Mouse (Mus musculus): ENCODE data around the gene Mex3a. TPM values are rescaled to one million over a fixed set of nuclear protein-coding genes. Genes with fewer than 3 reads are reported as not detected.
A peak's percentile ranks its signal among the peaks of the same experiment; 100 is the strongest.
"Not testable (repeated sequence)": the region's sequence is repeated elsewhere in the genome, so short reads cannot be mapped to it uniquely, and the experiment has no call there.

The Mex3a gene
- polyA plus RNA-seq, 1 experiment = 0.84 TPM

- no peak for TF ChIP-seq POLR2A (IDR thresholded peaks at IDR 0.05; ENCODE audit: borderline replicate concordance, extremely low read depth, low read depth, low read length)
- no peak for TF ChIP-seq CTCF (IDR thresholded peaks at IDR 0.05; ENCODE audit: insufficient read depth, low read length)
- Histone ChIP-seq H3K4me1 (ENCODE audit: control insufficient read depth, insufficient read depth, low read length) (no peaks in the 10 kb centered on the region), H3K4me3 (replicated peaks; ENCODE audit: extremely low read depth, low read depth, low read length) (no peak overlapping the region)
- DNase-seq = no peak
- WGBS = 80% methylated on average over 5 of the region's 5 CpGs
Measured at GRCm38 (mm10) chr3:88569694-88570093, 37.5 kb downstream of the Mex3a start.

GRCm38 (mm10) chr3:88570341-88570740 lies 38.1 kb downstream of the Mex3a start:
- Histone ChIP-seq H3K4me3 (replicated peaks; ENCODE audit: extremely low read depth, low read depth, low read length) (no peak overlapping the region), H3K4me1 (ENCODE audit: control insufficient read depth, insufficient read depth, low read length) (no peaks in the 10 kb centered on the region)
- DNase-seq = no peak
- no peak for TF ChIP-seq POLR2A (IDR thresholded peaks at IDR 0.05; ENCODE audit: borderline replicate concordance, extremely low read depth, low read depth, low read length)
- no peak for TF ChIP-seq CTCF (IDR thresholded peaks at IDR 0.05; ENCODE audit: insufficient read depth, low read length)
- 77% methylated on average over 10 of the region's 10 CpGs for WGBS

GRCm38 (mm10) chr3:88571856-88572255 lies 39.7 kb downstream of the Mex3a start:
- no peak overlapping the region for H3K4me3 ChIP-seq (replicated peaks; ENCODE audit: extremely low read depth, low read depth, low read length)
- H3K4me1 ChIP-seq (ENCODE audit: control insufficient read depth, insufficient read depth, low read length) = no peaks in the 10 kb centered on the region
- no peak for DNase-seq
- 87% methylated on average over 1 of the region's 1 CpGs for WGBS
- no peak for TF ChIP-seq CTCF (IDR thresholded peaks at IDR 0.05; ENCODE audit: insufficient read depth, low read length)

GRCm38 (mm10) chr3:88572835-88573234 lies 40.6 kb downstream of the Mex3a start:
- Histone ChIP-seq H3K4me3 (replicated peaks; ENCODE audit: extremely low read depth, low read depth, low read length) (no peak overlapping the region), H3K4me1 (ENCODE audit: control insufficient read depth, insufficient read depth, low read length) (no peaks in the 10 kb centered on the region)
- WGBS = 67% methylated on average over 2 of the region's 2 CpGs
- TF ChIP-seq CTCF (IDR thresholded peaks at IDR 0.05; ENCODE audit: insufficient read depth, low read length) = no peak
- TF ChIP-seq POLR2A (IDR thresholded peaks at IDR 0.05; ENCODE audit: borderline replicate concordance, extremely low read depth, low read depth, low read length) = no peak
- no peak for DNase-seq

- Histone ChIP-seq H3K4me3 (replicated peaks; ENCODE audit: extremely low read depth, low read depth, low read length) (no peak overlapping the region), H3K4me1 (ENCODE audit: control insufficient read depth, insufficient read depth, low read length) (no peaks in the 10 kb centered on the region)
- WGBS = 93% methylated on average over 2 of the region's 2 CpGs
- TF ChIP-seq POLR2A (IDR thresholded peaks at IDR 0.05; ENCODE audit: borderline replicate concordance, extremely low read depth, low read depth, low read length) (no peak), CTCF (IDR thresholded peaks at IDR 0.05; ENCODE audit: insufficient read depth, low read length) (no peak)
- no peak for DNase-seq
Measured at GRCm38 (mm10) chr3:88573810-88574209, 41.6 kb downstream of the Mex3a start.

GRCm38 (mm10) chr3:88575540-88575939 lies 43.3 kb downstream of the Mex3a start, which contains the start of gene Ssr2:
Ssr2 (plus strand) TSS chr3:88575876.
- no peak for DNase-seq
- no peak within 1 kb of the TSS for H3K4me3 ChIP-seq (replicated peaks; ENCODE audit: extremely low read depth, low read depth, low read length)
- peaks cover 4% of the 10 kb centered on the region; the same call in 1 of the 2 replicates for H3K4me1 ChIP-seq (ENCODE audit: control insufficient read depth, insufficient read depth, low read length)
- no peak for TF ChIP-seq CTCF (IDR thresholded peaks at IDR 0.05; ENCODE audit: insufficient read depth, low read length)
- TF ChIP-seq POLR2A (IDR thresholded peaks at IDR 0.05; ENCODE audit: borderline replicate concordance, extremely low read depth, low read depth, low read length) = no peak
- WGBS = 87% methylated on average over 3 of the region's 3 CpGs

GRCm38 (mm10) chr3:88577846-88578245 lies 45.7 kb downstream of the Mex3a start:
- 82% methylated on average over 5 of the region's 5 CpGs for WGBS

GRCm38 (mm10) chr3:88578498-88579424 lies 46.6 kb downstream of the Mex3a start:
- 45% methylated on average over 8 of the region's 8 CpGs for WGBS
- Histone ChIP-seq H3K4me3 (replicated peaks; ENCODE audit: extremely low read depth, low read depth, low read length) (peak overlapping the region; percentile 90), H3K4me1 (ENCODE audit: control insufficient read depth, insufficient read depth, low read length) (peaks cover 6% of the 10 kb centered on the region)
- DNase-seq = no peak
- TF ChIP-seq POLR2A (IDR thresholded peaks at IDR 0.05; ENCODE audit: borderline replicate concordance, extremely low read depth, low read depth, low read length) (no peak), CTCF (IDR thresholded peaks at IDR 0.05; ENCODE audit: insufficient read depth, low read length) (no peak)

More at GRCm38 (mm10) chr3:88577846-88578245, 45.7 kb downstream of the Mex3a start:
- not testable (repeated sequence) for H3K4me1 ChIP-seq (ENCODE audit: control insufficient read depth, insufficient read depth, low read length); H3K4me3 ChIP-seq (replicated peaks; ENCODE audit: extremely low read depth, low read depth, low read length); DNase-seq

GRCm38 (mm10) chr3:88579454-88580117 lies 47.4 kb downstream of the Mex3a start:
- peaks cover 6% of the 10 kb centered on the region for H3K4me1 ChIP-seq (ENCODE audit: control insufficient read depth, insufficient read depth, low read length)
- under 1% methylated on average over 34 of the region's 34 CpGs for WGBS
- TF ChIP-seq POLR2A (IDR thresholded peaks at IDR 0.05; ENCODE audit: borderline replicate concordance, extremely low read depth, low read depth, low read length) (peak; percentile 89; the same call in 1 of the 2 replicates), CTCF (IDR thresholded peaks at IDR 0.05; ENCODE audit: insufficient read depth, low read length) (no peak)
- peak overlapping the region; percentile 90 for H3K4me3 ChIP-seq (replicated peaks; ENCODE audit: extremely low read depth, low read depth, low read length)
- DNase-seq = peak; percentile 77

Data from lung, adult 2 months (tissue).